Mouse (Mus musculus): ENCODE measurements at regions not wholly inside any gene's neighbourhood (a gene's known extent, or its start where the extent isn't known, plus 50 kb on each side); places are given as distances from the start of the nearest gene placed in this dataset.
"Not testable (repeated sequence)": the region's sequence is repeated elsewhere in the genome, so short reads cannot be mapped to it uniquely, and the experiment has no call there.

GRCm38 (mm10) chr9:14069076-14069475, 205.8 kb upstream of the Sesn3 start:
- Histone ChIP-seq H3K27me3 (ENCODE audit: control insufficient read depth, insufficient read depth, low read length) (no peaks in the 10 kb centered on the region), H3K9me3 (ENCODE audit: control insufficient read depth, low read length) (no peaks in the 10 kb centered on the region), H3K27ac (ENCODE audit: low read depth, low read length) (no peak overlapping the region), H3K4me2 (ENCODE audit: low read depth, low read length, severe bottlenecking) (no peak overlapping the region), H3K4me1 (replicated peaks; ENCODE audit: control insufficient read depth, insufficient read depth, low read length) (no peaks in the 10 kb centered on the region), H3K36me3 (ENCODE audit: control insufficient read depth, insufficient read depth, low read length) (no peaks in the 10 kb centered on the region), H3K9ac (ENCODE audit: low read length) (no peak overlapping the region), H3K4me3 (ENCODE audit: low read depth, low read length) (no peak overlapping the region)
- 92% methylated on average over 6 of the region's 6 CpGs for WGBS
- DNase-seq (ENCODE audit: low spot score) (no peak), ATAC-seq (replicated peaks; ENCODE audit: low FRiP score) (no peak)

- H3K9ac ChIP-seq (ENCODE audit: low read length), result no peak overlapping the region
- DNase-seq (ENCODE audit: low spot score) (no peak), ATAC-seq (replicated peaks; ENCODE audit: low FRiP score) (no peak)
- H3K27ac ChIP-seq (ENCODE audit: low read depth, low read length), result no peak overlapping the region
- 84% methylated on average over 3 of the region's 3 CpGs for WGBS
- no peaks in the 10 kb centered on the region for H3K4me1 ChIP-seq (replicated peaks; ENCODE audit: control insufficient read depth, insufficient read depth, low read length)
- no peaks in the 10 kb centered on the region for H3K27me3 ChIP-seq (ENCODE audit: control insufficient read depth, insufficient read depth, low read length)
- H3K36me3 ChIP-seq (ENCODE audit: control insufficient read depth, insufficient read depth, low read length), result no peaks in the 10 kb centered on the region
- H3K9me3 ChIP-seq (ENCODE audit: control insufficient read depth, low read length), result no peaks in the 10 kb centered on the region
- H3K4me2 ChIP-seq (ENCODE audit: low read depth, low read length, severe bottlenecking), result no peak overlapping the region
- H3K4me3 ChIP-seq (ENCODE audit: low read depth, low read length), result no peak overlapping the region
Observed at GRCm38 (mm10) chr9:14069770-14070169, 205.1 kb upstream of the Sesn3 start.

- H3K36me3 ChIP-seq (ENCODE audit: control insufficient read depth, insufficient read depth, low read length), result no peaks in the 10 kb centered on the region
- no peak overlapping the region for H3K9ac ChIP-seq (ENCODE audit: low read length)
- H3K4me1 ChIP-seq (replicated peaks; ENCODE audit: control insufficient read depth, insufficient read depth, low read length), result no peaks in the 10 kb centered on the region
- no peaks in the 10 kb centered on the region for H3K27me3 ChIP-seq (ENCODE audit: control insufficient read depth, insufficient read depth, low read length)
- H3K4me2 ChIP-seq (ENCODE audit: low read depth, low read length, severe bottlenecking), result no peak overlapping the region
- DNase-seq (ENCODE audit: low spot score), result no peak
- no peak overlapping the region for H3K27ac ChIP-seq (ENCODE audit: low read depth, low read length)
- no peaks in the 10 kb centered on the region for H3K9me3 ChIP-seq (ENCODE audit: control insufficient read depth, low read length)
- no peak overlapping the region for H3K4me3 ChIP-seq (ENCODE audit: low read depth, low read length)
- 87% methylated on average over 6 of the region's 6 CpGs for WGBS
- ATAC-seq (replicated peaks; ENCODE audit: low FRiP score), result no peak
Observed at GRCm38 (mm10) chr9:14071728-14072127, 203.1 kb upstream of the Sesn3 start.

DNA sequence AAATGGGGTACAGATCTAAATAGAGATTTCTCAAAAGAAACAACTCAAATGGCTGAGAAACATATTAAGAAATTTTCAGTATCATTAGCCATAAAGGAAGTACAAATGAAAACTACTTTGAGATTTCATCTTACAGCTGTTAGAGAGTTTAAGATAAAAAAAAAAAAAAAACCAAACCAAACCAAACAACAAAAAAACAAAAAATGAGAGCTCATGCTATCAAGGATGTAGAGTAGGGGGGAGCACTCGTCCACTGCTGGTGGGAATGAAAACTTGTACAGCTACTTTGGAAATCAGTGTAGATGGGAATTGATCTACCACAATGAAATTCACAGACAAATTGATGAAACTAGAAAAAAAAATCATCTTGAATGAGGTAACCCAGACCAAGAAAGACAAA, 201.9 kb upstream of the Sesn3 start:
- Histone ChIP-seq H3K9ac (ENCODE audit: low read length) (no peak overlapping the region), H3K36me3 (ENCODE audit: control insufficient read depth, insufficient read depth, low read length) (no peaks in the 10 kb centered on the region), H3K4me2 (ENCODE audit: low read depth, low read length, severe bottlenecking) (no peak overlapping the region), H3K27me3 (ENCODE audit: control insufficient read depth, insufficient read depth, low read length) (no peaks in the 10 kb centered on the region), H3K9me3 (ENCODE audit: control insufficient read depth, low read length) (no peaks in the 10 kb centered on the region), H3K27ac (ENCODE audit: low read depth, low read length) (no peak overlapping the region), H3K4me1 (replicated peaks; ENCODE audit: control insufficient read depth, insufficient read depth, low read length) (no peaks in the 10 kb centered on the region), H3K4me3 (ENCODE audit: low read depth, low read length) (no peak overlapping the region)
- ATAC-seq (replicated peaks; ENCODE audit: low FRiP score) (no peak), DNase-seq (ENCODE audit: low spot score) (no peak)
- 70% methylated on average over 1 of the region's 1 CpGs for WGBS

DNA sequence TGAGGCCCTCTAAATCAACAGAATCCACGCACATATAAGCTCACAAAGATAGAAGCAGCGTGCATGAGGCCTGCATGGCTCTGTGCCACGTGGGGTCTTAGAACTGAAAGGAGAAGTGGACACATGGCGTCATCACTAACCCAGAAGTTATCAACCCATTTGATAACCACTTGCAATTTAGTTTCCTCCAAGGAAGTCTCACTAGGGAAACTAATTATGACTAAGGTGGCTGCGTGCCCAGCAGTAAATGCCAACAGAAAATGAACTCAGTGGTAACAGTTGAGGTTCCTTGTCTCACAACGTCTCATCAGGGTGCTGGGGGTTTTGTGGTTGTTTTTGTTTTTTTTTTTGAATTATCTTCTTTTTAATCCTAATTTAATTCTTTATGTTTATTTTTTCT, 200.6 kb upstream of the Sesn3 start:
- H3K4me3 ChIP-seq (ENCODE audit: low read depth, low read length), result no peak overlapping the region
- no peak overlapping the region for H3K27ac ChIP-seq (ENCODE audit: low read depth, low read length)
- H3K9me3 ChIP-seq (ENCODE audit: control insufficient read depth, low read length), result no peaks in the 10 kb centered on the region
- ATAC-seq (replicated peaks; ENCODE audit: low FRiP score) (no peak), DNase-seq (ENCODE audit: low spot score) (no peak)
- no peak overlapping the region for H3K4me2 ChIP-seq (ENCODE audit: low read depth, low read length, severe bottlenecking)
- 89% methylated on average over 6 of the region's 6 CpGs for WGBS
- H3K36me3 ChIP-seq (ENCODE audit: control insufficient read depth, insufficient read depth, low read length), result no peaks in the 10 kb centered on the region
- H3K4me1 ChIP-seq (replicated peaks; ENCODE audit: control insufficient read depth, insufficient read depth, low read length), result no peaks in the 10 kb centered on the region
- H3K27me3 ChIP-seq (ENCODE audit: control insufficient read depth, insufficient read depth, low read length), result no peaks in the 10 kb centered on the region
- H3K9ac ChIP-seq (ENCODE audit: low read length), result no peak overlapping the region

DNA sequence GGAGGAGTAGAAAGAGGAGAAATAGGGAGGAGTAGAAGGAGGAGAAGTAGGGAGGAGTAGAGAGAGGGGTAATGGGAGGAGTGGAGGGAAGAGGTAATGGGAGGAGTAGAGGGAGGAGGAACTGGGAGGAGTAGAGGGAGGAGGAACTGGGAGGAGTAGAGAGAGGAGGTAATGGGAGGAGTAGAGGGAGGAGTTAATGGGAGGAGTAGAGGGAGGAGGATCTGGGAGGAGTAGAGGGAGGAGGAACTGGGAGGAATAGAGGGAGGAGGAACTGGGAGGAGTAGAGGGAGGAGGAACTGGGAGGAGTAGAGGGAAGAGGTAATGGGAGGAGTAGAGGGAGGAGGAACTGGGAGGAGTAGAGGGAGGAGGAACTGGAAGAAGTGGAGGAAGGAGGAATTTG, 200.0 kb upstream of the Sesn3 start:
- H3K4me1 ChIP-seq (replicated peaks; ENCODE audit: control insufficient read depth, insufficient read depth, low read length); DNase-seq (ENCODE audit: low spot score); H3K36me3 ChIP-seq (ENCODE audit: control insufficient read depth, insufficient read depth, low read length); H3K27ac ChIP-seq (ENCODE audit: low read depth, low read length); H3K4me2 ChIP-seq (ENCODE audit: low read depth, low read length, severe bottlenecking); ATAC-seq (replicated peaks; ENCODE audit: low FRiP score); H3K9me3 ChIP-seq (ENCODE audit: control insufficient read depth, low read length); H3K9ac ChIP-seq (ENCODE audit: low read length); H3K27me3 ChIP-seq (ENCODE audit: control insufficient read depth, insufficient read depth, low read length); H3K4me3 ChIP-seq (ENCODE audit: low read depth, low read length): not testable (repeated sequence)

GRCm38 (mm10) chr9:14075452-14075851, 199.4 kb upstream of the Sesn3 start:
- ATAC-seq (replicated peaks; ENCODE audit: low FRiP score), result no peak
- no peaks in the 10 kb centered on the region for H3K36me3 ChIP-seq (ENCODE audit: control insufficient read depth, insufficient read depth, low read length)
- H3K27ac ChIP-seq (ENCODE audit: low read depth, low read length), result no peak overlapping the region
- no peak for DNase-seq (ENCODE audit: low spot score)
- H3K4me3 ChIP-seq (ENCODE audit: low read depth, low read length), result no peak overlapping the region
- H3K4me1 ChIP-seq (replicated peaks; ENCODE audit: control insufficient read depth, insufficient read depth, low read length), result no peaks in the 10 kb centered on the region
- no peak overlapping the region for H3K4me2 ChIP-seq (ENCODE audit: low read depth, low read length, severe bottlenecking)
- no peaks in the 10 kb centered on the region for H3K27me3 ChIP-seq (ENCODE audit: control insufficient read depth, insufficient read depth, low read length)
- WGBS, result 72% methylated on average over 4 of the region's 4 CpGs
- H3K9me3 ChIP-seq (ENCODE audit: control insufficient read depth, low read length), result no peaks in the 10 kb centered on the region
- H3K9ac ChIP-seq (ENCODE audit: low read length), result no peak overlapping the region; the same call in 1 of the 2 replicates

- no peak overlapping the region for H3K27ac ChIP-seq (ENCODE audit: low read depth, low read length)
- no peaks in the 10 kb centered on the region for H3K9me3 ChIP-seq (ENCODE audit: control insufficient read depth, low read length)
- DNase-seq (ENCODE audit: low spot score), result no peak
- 96% methylated on average over 1 of the region's 1 CpGs for WGBS
- H3K4me3 ChIP-seq (ENCODE audit: low read depth, low read length), result no peak overlapping the region
- H3K4me1 ChIP-seq (replicated peaks; ENCODE audit: control insufficient read depth, insufficient read depth, low read length), result no peaks in the 10 kb centered on the region
- ATAC-seq (replicated peaks; ENCODE audit: low FRiP score), result no peak
- no peak overlapping the region for H3K4me2 ChIP-seq (ENCODE audit: low read depth, low read length, severe bottlenecking)
- no peaks in the 10 kb centered on the region for H3K36me3 ChIP-seq (ENCODE audit: control insufficient read depth, insufficient read depth, low read length)
- no peaks in the 10 kb centered on the region for H3K27me3 ChIP-seq (ENCODE audit: control insufficient read depth, insufficient read depth, low read length)
- H3K9ac ChIP-seq (ENCODE audit: low read length), result no peak overlapping the region
Observed at GRCm38 (mm10) chr9:14075868-14076267, 199.0 kb upstream of the Sesn3 start.

GRCm38 (mm10) chr9:14076728-14077127, 198.1 kb upstream of the Sesn3 start:
- no peak overlapping the region for H3K9ac ChIP-seq (ENCODE audit: low read length)
- ATAC-seq (replicated peaks; ENCODE audit: low FRiP score) (no peak), DNase-seq (ENCODE audit: low spot score) (no peak)
- H3K27me3 ChIP-seq (ENCODE audit: control insufficient read depth, insufficient read depth, low read length), result no peaks in the 10 kb centered on the region
- H3K4me3 ChIP-seq (ENCODE audit: low read depth, low read length), result no peak overlapping the region
- no peaks in the 10 kb centered on the region for H3K9me3 ChIP-seq (ENCODE audit: control insufficient read depth, low read length)
- 87% methylated on average over 5 of the region's 5 CpGs for WGBS
- H3K36me3 ChIP-seq (ENCODE audit: control insufficient read depth, insufficient read depth, low read length), result no peaks in the 10 kb centered on the region
- no peak overlapping the region for H3K4me2 ChIP-seq (ENCODE audit: low read depth, low read length, severe bottlenecking)
- H3K4me1 ChIP-seq (replicated peaks; ENCODE audit: control insufficient read depth, insufficient read depth, low read length), result no peaks in the 10 kb centered on the region
- H3K27ac ChIP-seq (ENCODE audit: low read depth, low read length), result no peak overlapping the region

Data from forebrain, embryonic 11.5 days (tissue).